Mouse (Mus musculus) adrenal gland, adult 2 months (tissue): Measurements from ENCODE around the gene Stab1. TPM values are rescaled to one million over a fixed set of nuclear protein-coding genes. Genes with fewer than 3 reads are reported as not detected.

Source experiments
- DNase-seq: peaks from one replicate; pipeline ENCODE4 v3.0.0; 2021
- long read RNA-seq: library from polyadenylated mRNA; stranded (forward); transcript quantifications from one replicate; pipeline ENCODE4 v2.0.0, GENCODE M21; 2021
- polyA plus RNA-seq: library from polyadenylated mRNA; depleted of rRNA; stranded (reverse); fragments of >200 nt; gene quantifications from 2 replicates; pipeline ENCODE4 v1.2.3, GENCODE M21; 2012; rRNA removed
- total RNA-seq, 2 experiments: library from RNA; stranded (reverse); gene quantifications; 2 replicates each; pipeline ENCODE4 v1.2.3; 2021

The Stab1 gene
- total RNA-seq (10 to 100 TPM; 55.8 to 67.6 TPM), polyA plus RNA-seq (80.5 and 82.1 TPM in 2 replicates)
- long read RNA-seq, full-length matches to known transcripts = 4 of 11 reads
- long read RNA-seq, partial matches to known transcripts = 4 of 11 reads
- long read RNA-seq, other reads (novel, unspliced or antisense) = 3 of 11 reads

DNA sequence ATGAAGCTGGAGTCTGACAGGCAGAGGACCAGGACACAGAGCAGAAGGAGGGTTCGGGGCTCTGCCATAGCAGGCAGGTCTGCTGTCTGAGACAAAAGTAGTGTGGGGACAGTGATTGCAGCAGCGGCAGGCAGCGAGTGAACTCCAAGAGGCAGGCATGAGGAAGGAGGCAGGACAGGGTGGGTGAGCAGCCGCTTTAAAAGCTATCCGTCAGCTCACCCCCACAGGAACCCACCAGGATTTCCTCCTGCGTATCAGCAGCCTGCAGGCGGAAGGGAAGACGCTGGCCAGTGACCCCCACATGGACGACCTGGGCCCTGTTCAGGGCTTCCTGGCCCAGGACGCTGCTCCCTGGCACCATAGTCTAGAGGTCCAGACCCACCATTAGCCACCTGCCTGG lies at the start of gene Stab1:
TSS of gene Stab1 (minus strand) at position 217 of the 400 bp plus-strand sequence.
- peak; percentile 63 for DNase-seq

DNA sequence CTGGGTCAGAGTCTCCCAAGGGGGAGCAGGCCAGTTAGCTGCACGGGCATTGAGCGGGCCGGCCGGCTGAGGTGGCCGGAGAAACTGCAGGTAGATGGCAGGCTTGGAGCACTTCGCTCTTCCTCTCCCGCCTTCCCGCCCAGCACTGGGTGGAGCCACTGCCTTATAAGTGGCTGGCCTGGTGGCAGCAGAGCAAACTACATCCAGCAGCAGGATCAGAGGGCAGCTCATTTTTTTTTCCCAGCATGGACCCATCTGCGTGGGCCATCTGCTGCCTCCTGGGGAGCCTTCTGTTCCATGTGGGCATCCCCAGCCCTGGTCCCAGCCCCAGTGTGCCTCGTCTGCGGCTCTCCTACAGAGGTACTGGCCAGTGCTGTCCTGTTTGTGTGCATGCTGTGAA lies 49.2 kb upstream of the Stab1 start, which contains the start of gene Sema3g:
TSS of gene Sema3g (plus strand) at position 195 of the 400 bp plus-strand sequence.
- peak; percentile 65 for DNase-seq

DNA sequence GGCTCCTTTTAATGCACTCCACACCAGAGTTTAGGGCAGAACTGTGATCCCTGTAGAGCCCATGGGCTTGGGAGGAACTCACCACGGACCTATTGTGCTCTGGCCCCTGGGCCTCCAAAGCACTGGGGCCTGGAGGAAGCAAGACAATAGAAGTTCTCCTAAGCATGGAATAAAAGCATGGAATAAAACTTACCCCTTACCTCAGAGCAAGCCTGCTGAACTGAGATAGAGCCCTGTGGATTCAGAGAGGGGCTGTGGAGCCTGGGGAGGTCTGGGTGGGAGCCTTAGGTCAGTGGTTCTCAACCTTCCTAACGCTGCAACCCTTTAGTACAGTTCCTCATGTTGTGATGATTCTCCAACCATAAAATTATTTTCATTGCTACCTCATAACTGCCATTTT lies 48.4 kb upstream of the Stab1 start, which contains the start of gene Nisch:
TSS of gene Nisch (minus strand) at position 101 of the 400 bp plus-strand sequence.
- no peak for DNase-seq

DNA sequence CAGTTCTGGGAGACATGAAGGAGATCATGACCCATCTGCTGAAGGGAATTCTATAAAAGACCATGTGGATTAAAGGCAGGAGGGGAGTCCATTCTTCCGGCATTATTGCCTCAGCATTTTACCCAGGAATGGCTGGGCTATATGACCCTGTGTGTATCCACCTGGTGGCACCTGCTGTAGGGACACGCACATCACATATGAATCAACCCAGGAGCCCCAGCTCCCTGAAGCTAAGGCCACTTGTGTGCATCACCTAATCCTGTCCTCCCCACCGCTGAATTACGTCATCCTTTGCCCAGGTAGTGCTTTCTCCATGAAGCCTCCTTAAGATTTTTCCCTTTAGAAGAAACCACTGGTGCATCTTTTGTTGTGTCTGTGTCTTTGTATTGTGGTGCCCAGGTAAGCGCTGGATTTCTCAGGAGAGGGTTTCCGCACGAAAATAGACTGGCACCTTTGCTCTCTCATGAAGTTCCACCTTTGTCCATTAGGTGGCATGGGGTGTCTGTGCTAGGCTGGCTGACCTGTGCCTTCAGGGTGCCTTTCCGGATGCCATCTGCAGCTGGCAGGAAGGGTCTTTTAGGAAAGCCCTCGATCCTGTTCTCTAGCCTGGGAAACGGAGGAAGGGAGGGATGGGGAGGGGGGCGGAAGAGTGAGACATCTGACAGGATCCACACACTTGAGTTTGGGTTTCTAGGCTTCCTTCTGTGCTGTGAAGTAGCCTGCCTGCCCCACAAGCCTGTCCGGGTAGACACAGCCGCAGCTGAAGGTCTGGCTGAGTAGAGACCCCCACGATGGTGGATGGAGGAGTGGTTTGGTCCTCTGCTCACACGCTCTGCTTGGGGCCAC lies 46.9 kb upstream of the Stab1 start:
- DNase-seq = peak; percentile 67

DNA sequence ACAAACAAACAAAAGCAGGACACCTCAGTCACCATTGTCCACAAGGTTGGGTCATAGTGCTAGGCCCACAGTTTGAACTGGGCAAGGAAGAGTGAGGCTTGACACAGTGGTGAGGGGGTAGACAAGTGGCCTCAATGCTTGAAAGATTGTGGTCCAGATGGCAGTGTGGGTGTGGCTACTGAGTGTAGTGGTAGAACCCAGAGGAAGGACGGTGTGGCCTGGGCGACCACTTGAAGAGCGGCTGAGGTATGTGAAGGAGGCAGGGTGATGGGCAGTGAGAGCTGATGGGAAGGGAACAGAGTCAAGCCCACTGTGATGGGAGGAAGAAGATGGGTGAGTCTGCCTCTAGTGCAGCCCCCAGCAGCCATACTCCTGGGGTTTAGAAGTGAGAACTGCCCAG lies 46.2 kb upstream of the Stab1 start:
- no peak for DNase-seq

DNA sequence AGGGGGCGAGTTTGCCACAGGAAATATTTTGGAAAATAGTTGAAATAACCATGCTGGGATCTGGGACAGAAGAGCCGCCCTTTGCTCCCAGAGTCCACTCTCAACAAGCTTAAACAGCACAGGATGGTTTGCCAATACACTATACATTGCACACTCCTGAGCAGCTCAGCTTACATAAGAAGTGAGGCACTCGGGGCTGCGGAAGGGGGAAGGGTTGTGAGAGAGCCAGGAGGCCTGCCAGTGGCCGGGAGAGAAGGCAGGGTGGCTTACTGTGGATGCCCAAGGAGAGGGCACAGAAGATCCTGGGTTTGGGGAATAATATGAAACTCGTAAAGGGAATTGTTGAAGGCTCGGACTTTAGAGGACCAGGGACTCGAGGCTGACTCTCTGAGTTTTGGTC lies 45.4 kb upstream of the Stab1 start:
- no peak for DNase-seq

DNA sequence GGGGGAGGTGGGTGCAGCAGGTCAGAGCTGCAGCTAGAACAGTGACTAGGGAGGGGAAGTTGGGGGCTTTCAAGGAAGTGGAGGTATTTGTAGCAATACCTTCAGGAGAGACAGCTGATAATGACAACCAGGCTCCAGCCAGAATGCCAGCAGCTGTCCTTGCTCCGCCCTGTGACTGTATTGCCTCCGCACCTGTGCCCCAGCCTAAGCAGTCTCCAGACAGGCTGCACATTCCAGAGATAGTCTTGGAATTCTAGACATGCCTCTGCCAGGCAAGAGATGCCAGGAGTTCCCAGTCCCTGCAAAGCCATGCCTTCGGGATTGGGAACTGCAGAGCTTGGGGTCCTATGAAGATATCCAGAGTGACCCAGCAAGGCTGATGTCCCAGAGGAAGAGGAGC lies 44.1 kb upstream of the Stab1 start:
- DNase-seq = no peak

DNA sequence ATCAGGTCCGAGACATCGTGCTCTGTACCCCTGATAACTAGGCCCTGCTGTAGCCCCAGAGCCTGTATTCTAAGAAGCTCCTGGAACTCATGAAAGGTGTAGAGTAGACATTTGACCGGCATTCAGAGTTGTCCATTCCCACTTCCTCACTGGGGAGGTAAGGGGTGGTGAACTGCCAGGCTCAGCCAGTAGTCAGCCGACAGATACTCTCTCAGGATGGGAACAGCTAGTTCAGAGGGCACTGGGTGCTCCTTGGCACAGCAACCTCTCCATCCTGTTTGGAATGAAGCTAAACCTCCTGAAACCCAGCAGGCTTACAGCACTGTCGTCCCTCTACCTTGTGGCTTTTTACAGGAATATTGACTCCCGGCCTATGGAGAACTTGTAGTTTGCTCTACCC lies 43.4 kb upstream of the Stab1 start:
- no peak for DNase-seq

DNA sequence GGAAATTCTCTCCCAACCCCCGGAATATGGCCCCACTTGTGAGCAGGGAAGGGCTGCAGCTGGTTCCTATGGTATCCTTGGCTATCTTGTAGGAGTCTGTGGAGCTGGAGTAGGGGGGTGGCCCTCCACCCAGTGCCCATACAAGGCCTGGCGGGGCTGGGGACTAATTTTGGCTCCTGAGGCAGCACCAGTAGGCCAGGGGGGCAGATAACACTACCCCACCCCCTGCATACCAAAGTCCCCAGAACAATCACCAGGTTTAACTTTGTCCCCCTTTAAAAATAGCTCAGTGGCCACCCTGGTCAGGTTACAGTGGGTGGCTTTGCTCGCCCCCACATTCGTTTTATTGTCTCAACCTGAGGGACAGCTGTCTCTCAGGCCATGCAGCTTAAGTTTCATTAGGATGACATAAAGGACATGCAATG lies 40.7 kb upstream of the Stab1 start:
- DNase-seq = no peak

DNA sequence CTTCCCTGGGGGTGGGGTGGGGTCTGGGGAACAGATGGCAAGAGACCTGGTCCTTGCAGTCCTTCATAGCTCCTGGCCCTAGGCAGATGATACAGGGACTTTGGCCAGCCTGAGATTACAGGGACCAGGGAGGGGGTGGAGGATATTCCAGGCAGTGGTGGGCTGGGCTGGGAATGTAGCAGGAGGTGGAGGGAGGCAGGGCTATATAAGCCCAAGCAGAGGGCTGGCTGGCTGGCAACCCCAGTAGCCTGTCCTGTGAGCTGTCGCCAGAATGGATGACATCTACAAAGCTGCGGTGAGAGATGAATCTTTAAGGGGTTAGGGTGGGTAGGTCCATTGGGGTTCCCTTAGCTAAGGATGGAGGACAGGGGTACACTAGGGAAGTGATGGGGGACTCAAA lies 39.6 kb upstream of the Stab1 start, which contains the start of gene Tnnc1:
TSS of gene Tnnc1 (plus strand) at position 229 of the 400 bp plus-strand sequence.
- DNase-seq = no peak

DNA sequence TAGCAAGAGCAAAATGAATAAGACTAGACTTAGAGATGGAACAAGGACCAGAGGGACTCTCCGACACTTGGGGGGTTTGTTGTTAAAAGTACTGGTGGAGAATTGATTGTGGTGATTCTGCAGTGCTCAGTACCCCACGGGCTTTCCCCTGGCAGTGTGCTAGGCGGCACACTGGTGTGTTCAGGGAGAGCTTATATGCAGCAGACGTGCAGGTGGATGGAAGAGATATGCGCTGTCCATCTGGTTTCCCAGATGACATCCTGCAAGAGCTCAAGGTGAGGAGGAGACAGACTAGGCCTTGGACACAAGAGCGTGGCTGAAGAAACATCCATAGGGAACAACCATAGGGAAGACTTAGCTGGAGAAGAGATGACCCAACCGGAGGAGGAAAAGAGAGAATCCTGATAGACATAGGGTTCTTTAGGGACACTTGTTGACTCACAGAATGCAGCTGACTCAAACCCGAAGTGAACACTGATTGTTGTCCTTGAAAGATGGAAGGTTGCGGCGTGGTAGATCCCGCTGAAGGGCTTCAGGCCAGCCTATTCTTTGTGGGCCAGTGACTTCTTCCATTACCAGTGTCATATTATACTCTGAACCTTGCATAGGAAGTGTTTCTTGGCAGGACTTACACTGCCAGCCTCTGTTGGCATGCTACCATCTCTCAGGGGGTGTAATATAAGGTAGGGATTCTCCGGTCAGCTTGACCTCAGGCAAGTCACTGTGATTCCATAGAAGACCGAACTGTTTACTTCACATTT lies 38.8 kb upstream of the Stab1 start:
- peak; percentile 73 for DNase-seq

DNA sequence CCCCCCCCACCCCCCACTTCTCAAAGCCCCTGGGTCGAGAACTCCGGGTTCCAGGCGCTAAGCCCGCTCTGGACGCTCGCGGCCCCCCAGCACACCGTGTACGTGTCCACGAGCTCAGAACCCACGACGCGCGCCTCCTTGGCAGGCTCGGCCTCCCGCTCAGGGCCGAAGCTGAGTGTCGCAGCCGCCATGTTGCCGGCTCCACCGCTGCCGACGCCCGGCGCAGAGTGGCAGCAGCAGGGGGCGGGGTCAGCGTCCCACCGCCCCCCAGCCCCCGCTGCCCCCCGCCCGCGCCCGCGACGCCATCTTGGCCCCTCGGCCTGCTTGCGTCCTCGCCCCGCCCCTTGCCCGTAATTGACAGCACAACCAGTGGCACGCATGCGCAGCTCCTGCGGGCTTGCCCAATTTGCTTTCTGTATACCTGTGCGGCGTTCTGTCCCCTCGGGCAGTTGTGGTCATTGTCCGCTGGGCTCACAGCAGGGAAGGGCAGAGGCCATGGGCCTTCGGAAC lies 38.1 kb upstream of the Stab1 start:
- peak; percentile 96 for DNase-seq

DNA sequence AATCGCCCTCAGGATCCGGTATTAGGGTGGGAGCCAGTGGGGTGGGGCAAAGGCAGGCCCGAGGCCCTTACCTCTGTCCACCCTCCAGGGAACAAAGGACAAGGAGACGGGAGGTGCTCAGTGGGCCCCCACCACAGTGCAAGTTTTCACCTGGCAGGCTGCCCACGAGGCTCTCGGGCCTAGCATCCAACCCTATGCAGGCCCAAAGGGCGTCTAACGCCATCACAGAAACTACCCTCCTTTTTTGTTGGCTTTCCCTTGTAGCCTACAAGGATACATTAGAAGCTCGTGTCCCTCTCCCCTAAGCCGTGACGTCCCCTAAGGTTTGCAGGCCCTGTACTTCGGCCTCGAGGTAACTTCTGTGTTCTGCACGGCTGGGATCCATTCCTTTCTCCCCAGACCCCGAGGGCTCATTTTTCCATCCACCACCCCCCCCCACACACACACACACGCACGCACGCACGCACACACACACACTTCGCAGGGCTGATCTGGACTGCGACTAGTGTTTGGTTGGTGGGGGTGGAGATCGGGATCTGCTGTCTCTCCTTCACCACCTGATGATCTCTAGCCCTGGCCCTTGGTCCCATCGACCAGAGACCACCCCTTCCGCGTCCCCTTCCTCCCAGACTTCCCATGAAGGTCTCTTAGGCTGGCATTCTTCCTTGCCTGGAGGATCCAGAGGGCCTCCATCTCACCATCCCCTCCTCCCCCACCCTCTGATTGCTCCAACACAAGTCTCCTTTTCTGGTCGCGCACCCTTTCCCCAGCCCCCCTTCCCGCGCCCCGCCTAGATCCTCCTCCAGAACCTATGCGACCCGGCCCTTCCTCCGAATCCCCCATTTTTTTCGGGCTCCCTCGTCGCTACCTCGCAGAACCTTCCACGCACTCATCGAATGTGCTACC lies 37.4 kb upstream of the Stab1 start:
- peak; percentile 76 for DNase-seq

DNA sequence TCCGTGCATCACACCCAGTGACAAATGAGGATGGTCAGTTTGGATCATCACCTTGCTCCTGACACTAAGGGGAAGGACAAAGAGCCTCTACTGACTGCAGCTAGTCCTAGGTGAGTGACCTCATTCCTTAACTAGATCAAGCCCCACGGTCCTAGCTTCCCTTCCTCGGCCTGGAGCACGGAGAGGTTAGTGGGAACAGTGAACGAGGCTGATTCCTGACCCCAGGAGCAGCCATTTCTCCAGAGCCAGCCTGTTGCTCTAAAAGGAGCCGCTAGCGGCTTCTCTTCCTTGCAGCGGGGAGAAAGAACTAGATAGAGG lies 36.8 kb upstream of the Stab1 start:
- DNase-seq = no peak

DNA sequence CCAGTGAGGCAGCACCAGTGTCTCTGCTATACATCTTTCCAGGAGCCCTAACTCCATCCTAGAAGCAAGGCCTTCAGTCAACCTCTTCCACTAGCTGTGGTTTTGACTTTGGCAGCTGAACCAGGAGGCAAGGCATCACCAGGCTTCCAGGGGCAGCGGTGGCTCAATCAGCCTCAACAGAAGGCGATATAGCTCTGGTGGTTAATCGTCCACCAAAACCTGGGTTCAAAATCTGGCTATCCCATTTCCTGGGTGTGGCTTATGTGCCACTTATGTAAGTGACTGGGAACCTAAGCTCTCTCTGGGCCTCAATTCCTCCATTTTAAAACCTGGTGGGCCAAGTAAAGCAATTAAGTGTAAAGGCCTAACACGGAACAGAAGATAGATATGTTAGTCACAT lies 36.4 kb upstream of the Stab1 start:
- no peak for DNase-seq

DNA sequence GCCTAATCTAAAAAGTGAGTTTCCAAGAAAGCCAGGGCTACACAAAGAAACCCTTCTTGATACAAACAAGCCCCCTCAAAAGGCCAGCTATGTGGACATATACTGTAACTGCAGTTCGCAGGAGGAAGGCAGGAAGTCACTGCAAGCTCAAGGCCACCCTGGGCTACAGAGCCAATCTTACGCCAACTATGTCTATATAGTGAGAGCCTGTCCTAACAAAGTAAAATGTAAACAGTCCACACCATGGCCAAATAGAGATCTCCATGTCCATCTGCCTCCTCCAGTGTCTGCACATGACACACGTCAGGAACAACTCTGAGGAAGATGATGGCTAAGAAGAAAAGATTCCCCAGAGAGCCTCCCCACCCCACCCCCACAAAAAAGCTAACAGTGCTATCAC lies 31.6 kb upstream of the Stab1 start:
- no peak for DNase-seq

DNA sequence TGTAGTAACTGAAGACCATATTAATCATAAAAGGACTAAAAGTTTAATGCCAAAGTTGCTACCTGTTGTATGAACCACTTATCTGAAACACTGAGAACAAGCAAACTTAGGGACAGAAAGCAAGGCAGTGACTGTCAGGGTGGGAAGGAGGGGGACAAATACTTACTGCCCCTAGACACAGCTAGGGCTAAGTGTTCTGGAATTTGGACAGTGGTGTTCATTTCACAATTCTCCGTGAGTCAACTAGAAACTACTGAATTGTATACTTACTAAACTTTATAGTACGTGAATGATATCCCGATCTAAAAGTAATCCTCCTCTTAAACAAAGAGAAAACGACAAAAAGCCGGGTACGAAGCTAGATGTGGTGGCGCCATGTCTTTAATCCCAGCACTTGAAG lies 31.2 kb upstream of the Stab1 start:
- DNase-seq = no peak

DNA sequence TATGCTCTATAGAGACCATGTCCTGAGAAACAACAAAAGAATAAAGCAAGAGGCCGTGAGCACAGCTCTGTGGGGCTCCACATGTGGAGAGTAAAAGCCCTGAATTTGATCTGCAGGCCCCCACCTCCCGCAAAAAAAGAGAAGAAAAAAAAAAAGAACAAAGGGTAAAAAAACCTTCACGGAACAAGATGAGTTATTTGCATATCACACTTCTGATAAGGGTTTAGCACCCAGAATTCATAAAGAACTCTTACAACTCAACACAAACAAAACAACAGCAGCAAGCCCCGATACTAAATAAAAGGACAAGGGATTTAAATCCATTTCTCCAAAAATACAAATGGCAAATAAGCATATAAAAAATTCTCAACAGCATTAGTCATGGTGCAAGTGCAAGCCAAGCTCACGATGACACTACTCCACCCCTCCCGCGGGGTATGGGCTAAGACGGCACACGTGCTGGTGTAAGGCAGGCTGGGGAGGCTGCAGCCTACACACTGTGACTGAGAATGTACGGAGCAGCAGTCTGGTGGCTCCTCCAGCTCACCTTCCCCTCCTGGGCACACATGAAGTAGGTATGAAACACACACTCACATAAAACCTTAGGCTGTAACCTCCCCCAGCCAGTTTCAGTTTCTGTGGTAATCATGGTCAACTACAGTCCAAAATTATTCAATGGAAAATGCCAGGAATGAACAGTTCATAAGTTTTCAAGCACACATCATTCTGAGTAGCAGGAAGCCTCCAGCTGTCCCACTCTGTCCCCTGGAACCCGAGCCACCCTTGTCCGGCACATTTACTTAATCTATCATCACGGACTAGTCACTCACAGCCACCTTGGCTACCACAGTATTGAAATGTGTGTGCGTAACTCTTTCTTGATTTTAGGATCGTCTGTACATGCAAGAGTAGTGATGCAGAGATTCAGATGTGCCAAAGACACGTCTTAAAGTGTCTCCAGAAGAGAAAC lies 29.4 kb upstream of the Stab1 start:
- DNase-seq = peak; percentile 89

DNA sequence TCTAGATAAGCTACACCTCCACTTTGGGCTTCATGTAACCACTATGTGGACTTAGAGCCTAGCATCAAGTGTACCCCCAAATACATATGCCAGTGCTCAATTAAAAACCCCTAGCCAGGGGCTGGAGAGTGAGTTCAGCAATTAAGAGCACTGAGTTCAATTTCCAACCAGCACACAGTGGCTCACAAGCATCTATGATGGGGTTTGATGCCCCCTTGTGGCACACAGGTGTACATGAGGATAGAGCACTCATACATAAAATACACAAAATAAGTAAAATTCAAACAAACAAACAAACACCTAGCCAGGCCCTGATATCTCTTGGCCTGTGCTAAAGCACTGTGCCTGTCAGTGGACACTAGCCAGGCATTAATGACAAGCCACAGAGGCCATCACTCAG lies 27.5 kb upstream of the Stab1 start:
- no peak for DNase-seq

DNA sequence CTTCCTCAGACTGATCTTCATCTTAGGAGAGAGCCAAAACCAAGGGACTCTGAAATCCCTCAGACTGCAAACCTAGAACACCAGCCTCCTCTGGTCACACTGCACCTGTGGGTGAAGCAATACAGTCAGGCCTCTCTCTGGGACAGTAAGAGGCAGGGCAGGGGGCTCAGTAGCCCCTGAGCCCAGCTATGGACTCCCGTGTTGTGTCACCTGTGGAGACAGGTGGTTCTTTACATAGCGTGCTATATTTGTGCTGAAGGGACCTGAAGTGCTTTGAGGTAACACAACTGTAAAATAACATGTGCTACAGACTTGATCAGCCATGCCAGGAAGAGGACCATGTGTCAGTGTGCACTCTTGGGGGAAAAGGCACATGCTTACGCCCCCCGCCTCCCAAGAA lies 27.1 kb upstream of the Stab1 start:
- DNase-seq = no peak
